Mouse (Mus musculus): Measurements from ENCODE around the gene Atad3a. TPM values are rescaled to one million over a fixed set of nuclear protein-coding genes. Genes with fewer than 3 reads are reported as not detected.

The Atad3a gene
- total RNA-seq, 2 experiments from 2014 or later: 44.4 to 46.1 TPM

DNA sequence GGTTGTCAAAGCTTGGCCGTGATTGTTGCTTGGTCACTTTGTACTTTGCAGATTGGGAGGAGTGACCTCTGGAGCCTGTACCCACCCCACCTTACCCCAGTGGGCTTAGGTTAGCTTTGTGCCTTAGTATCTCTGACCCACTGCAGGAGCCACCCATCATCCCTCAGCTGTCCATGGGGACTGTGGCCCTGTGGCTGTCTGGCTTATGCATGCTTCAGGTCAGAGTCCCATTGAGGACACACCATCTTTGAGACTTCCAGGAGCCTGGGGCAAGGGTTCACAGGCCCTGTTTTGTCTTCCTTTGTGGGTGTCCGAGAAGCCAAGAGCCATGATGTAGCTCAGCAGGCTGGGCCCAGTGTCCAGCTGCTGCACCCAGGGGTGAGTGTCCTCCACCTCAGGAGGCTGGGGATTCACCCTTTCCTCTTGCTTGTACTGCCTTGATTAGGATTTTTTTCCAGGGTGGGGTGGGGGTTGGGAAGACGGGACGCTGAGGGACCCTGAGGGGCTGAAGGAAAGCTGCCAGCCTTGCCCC is 65.3 kb downstream of the Atad3a start:
- DNase-seq (ENCODE audit: low spot score in 2 of 2): no peak

DNA sequence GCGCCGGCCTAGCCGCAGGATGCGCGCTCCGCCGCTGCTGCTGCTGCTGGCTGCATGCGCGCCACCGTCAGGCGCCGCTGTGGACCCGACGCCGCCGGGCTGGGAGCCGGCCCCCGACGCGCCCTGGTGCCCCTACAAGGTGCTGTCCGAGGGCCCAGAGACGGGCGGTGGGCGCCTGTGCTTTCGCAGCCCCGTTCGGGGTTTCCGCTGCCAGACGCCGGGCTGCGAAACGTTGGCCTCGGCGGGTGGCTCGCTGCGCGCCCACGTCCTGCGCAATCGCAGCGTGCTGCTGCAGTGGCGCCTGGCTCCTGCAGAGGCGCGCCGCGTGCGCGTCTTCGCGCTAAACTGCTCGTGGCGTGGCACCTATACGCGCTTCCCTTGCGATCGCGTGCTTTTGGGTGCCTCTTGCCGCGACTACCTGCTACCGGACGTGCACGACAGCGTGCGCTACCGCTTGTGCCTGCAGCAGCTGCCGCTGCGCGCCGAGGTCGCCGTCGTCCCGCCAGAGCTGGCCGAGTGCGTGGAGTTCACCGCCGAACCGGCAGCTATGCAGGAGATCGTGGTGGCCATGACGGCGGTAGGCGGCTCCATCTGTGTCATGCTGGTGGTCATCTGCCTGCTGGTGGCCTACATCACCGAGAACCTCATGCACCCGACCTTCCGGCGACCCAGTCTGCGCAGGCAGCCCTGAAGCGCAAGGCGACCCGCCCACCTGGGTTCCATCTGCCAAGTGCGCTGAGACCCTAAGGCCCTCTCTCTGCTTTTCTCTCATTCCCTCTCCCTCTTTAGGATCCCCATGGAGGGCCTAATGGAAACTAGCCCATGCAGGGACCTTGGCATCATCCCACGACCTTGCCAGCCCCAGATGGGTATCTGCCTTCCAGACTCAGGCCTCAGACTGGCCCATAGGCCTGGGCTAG is 66.2 kb downstream of the Atad3a start:
- DNase-seq (ENCODE audit: low spot score in 2 of 2): peak; percentile 54 to 70

GRCm38 (mm10) chr4:155694111-155694481 is 66.8 kb downstream of the Atad3a start, which contains the start of gene Fndc10:
Gene Fndc10, plus strand, starts transcription at chr4:155694342.
- peak in 1 of 2 experiments; percentile 69 for DNase-seq (ENCODE audit: low spot score in 2 of 2)

DNA sequence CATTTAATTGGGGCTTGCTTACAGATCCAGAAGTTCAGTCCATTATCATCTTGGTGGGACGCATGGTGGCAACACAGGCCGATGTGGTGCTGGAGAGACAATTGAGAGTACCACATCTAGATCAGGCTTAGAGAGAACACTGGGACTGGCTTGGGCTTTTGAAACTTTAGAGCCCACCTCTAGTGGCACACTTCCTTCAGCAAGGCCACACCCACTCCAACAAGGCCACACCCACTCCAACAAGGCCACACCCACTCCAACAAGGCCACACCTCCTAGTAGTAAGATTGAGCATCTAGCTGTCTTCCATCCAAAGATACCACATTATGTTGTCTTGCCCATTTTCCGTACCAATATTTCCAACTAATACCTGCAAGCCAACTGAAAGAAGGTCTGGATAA is 68.5 kb downstream of the Atad3a start:
- no peak for DNase-seq (ENCODE audit: low spot score in 2 of 2)

Small RNA genes within 50 kb of the gene (microRNA-seq; reads per million reads assigned to microRNA genes)
- not detected for gene Gm27743

Other genes with a start within 250 kb of the Atad3a start
- gene Nadk, start 198.7 kb downstream of the Atad3a start, total RNA-seq (2021): 10 to 100 TPM; 31.8 to 33.1 TPM
- gene Slc35e2, start 159.7 kb downstream of the Atad3a start, total RNA-seq (2021): 10 to 100 TPM; 12.0 to 13.0 TPM
- gene Cdk11b, start 136.2 kb downstream of the Atad3a start, total RNA-seq (2021): 10 to 100 TPM; 35.8 to 44.0 TPM
- not detected for gene Gm10563, start 115.7 kb downstream of the Atad3a start, total RNA-seq (2021)
- 10 to 100 TPM; 30.1 to 37.9 TPM for gene Mmp23, start 107.7 kb downstream of the Atad3a start, total RNA-seq (2021)
- gene Mib2, start 91.9 kb downstream of the Atad3a start, total RNA-seq (2021): 10 to 100 TPM; 25.9 to 27.1 TPM
- 10 to 100 TPM in 1 of 2 experiments, 1 to 10 TPM in 1; 9.8 to 10.4 TPM for gene Fndc10, start 66.8 kb downstream of the Atad3a start, total RNA-seq (2021)
- 10 to 100 TPM; 61.5 to 63.0 TPM for gene Ssu72, start 56.3 kb downstream of the Atad3a start, total RNA-seq (2021)
- 1 to 10 TPM; 1.3 to 1.5 TPM for gene Tmem240, start 26.3 kb downstream of the Atad3a start, total RNA-seq (2021)
- gene Vwa1, start 13.6 kb upstream of the Atad3a start, total RNA-seq (2021): 10 to 100 TPM; 23.4 to 26.4 TPM
- 1 to 10 TPM; 3.8 to 5.1 TPM for gene Tmem88b, start 24.8 kb upstream of the Atad3a start, total RNA-seq (2021)
- under 1 TPM in 1 of 2 experiments, not detected in 1; 0.39 TPM for gene Ankrd65, start 29.3 kb upstream of the Atad3a start, total RNA-seq (2021)
- 10 to 100 TPM; 61.5 to 67.5 TPM for gene Mrpl20, start 41.8 kb upstream of the Atad3a start, total RNA-seq (2021)
- gene Ccnl2, start 51.4 kb upstream of the Atad3a start, total RNA-seq (2021): 10 to 100 TPM; 58.0 to 71.0 TPM
- 10 to 100 TPM; 80.6 to 80.9 TPM for gene Aurkaip1, start 70.2 kb upstream of the Atad3a start, total RNA-seq (2021)
- gene Mxra8, start 78.6 kb upstream of the Atad3a start, total RNA-seq (2021): 100 to 1,000 TPM; 138 to 147 TPM
- gene Dvl1, start 86.3 kb upstream of the Atad3a start, total RNA-seq (2021): 10 to 100 TPM; 82.1 to 85.1 TPM
- under 1 TPM; 0.26 to 0.34 TPM for gene Tas1r3, start 102.3 kb upstream of the Atad3a start, total RNA-seq (2021)
- gene Cptp, start 108.3 kb upstream of the Atad3a start, total RNA-seq (2021): 10 to 100 TPM; 14.0 to 17.6 TPM
- 10 to 100 TPM; 22.0 to 25.2 TPM for gene Ints11, start 108.5 kb upstream of the Atad3a start, total RNA-seq (2021)
- gene Pusl1, start 130.7 kb upstream of the Atad3a start, total RNA-seq (2021): 10 to 100 TPM; 27.4 to 30.1 TPM
- 10 to 100 TPM; 30.1 to 31.6 TPM for gene Acap3, start 130.7 kb upstream of the Atad3a start, total RNA-seq (2021)
- 10 to 100 TPM; 59.6 to 74.0 TPM for gene Ube2j2, start 182.7 kb upstream of the Atad3a start, total RNA-seq (2021)
- 10 to 100 TPM; 24.0 to 36.0 TPM for gene C1qtnf12, start 201.2 kb upstream of the Atad3a start, total RNA-seq (2021)
- gene B3galt6, start 231.6 kb upstream of the Atad3a start, total RNA-seq (2021): 1 to 10 TPM; 4.8 to 6.0 TPM
- gene Sdf4, start 231.8 kb upstream of the Atad3a start, total RNA-seq (2021): 100 to 1,000 TPM; 116 to 117 TPM